Mouse (Mus musculus): ENCODE measurements around the gene Pamr1.
A peak's percentile ranks its signal among the peaks of the same experiment; 100 is the strongest.

The Pamr1 gene

DNA sequence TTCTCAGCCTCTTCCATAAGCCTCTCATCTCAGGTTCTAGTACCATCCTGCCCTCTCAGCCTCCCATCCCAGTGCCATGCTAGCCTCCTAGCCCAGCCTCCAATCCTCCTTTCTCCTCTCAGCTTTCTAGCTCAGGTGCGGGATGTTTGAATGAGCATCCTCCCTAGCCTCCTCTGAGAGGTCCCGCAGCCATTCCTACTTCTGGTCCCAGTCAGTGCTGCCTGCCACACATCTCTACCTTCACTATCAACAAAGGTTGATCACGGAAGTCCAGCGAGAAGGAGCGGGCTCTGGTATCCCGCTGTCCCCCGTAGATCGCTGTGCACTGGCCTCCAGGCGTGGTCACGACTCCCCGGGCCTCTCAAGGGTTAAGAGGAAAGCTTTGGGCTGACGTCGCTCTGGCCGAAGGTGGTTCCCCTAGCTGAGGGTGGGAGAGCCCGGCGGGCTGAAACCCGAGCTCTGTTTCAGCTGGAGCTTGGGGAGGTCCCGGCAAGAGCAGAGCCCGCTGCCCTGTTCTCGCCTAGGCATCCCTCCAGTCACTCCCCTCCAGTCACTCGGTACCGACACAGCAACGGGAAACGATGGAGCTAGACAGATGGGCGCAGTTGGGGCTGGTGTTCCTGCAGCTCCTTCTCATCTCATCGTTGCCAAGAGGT, at the start of gene Pamr1:
Gene Pamr1 (plus strand): TSS at position 402 of the 656 bp plus-strand sequence.
- peak; percentile 7 for DNase-seq

DNA sequence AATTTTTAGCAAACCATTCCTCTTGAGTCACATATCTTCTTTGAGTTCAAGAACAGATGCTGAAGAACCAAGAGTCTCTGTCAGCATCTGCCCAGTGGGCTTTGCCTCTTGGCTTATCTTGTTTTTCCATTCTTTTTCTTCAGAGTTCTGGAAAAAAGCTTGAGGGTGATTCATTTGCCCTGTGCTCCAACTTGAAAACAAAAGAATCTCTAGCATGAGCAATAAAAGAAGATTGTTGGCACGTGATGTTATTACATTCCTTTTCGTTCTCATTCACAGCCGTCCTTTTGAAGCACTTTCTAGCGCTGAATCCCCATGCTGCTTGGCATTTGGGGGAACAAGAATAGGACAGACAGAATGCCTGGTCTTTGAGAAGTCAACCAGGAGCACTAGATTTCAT, 42.2 kb upstream of the Pamr1 start:
- DNase-seq = no peak

DNA sequence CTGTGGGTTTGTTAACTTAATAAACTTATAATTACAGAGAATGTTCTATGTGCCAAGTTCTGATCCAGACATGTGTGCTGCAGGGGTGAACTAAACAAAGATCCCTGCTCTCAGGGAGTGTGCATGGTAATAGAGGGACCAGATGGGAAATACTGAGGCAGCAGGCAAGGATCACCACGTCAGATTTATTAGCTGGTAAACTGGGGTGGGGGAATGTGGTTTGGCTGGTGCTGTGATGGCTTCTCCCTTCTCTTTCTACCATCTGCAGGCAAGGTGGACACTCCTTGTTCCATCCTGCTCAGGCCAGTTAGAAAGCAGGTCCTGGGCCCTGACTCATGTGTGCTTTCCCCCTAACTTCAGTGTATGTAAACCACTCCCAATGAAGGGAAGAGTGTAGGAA, 41.7 kb upstream of the Pamr1 start:
- DNase-seq = no peak

DNA sequence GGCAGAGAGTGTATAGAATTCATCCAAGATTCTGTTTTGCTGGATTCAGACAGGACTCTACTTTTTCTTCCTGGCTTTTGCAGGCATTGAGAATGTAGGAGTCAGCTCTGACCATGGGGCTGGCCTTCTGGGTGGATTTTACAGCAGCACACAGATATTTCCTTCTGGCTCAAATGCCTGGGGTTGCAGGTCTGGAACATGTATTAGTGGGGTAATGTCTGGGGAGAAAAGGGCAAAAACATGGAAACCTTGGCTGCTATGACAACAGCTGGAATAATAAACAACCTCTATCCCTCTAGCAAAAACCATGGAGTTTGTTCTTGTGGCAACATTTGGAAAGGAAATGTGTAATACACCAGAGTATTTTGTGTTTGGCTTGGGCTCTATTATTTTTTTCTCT, 29.9 kb upstream of the Pamr1 start:
- no peak for DNase-seq

DNA sequence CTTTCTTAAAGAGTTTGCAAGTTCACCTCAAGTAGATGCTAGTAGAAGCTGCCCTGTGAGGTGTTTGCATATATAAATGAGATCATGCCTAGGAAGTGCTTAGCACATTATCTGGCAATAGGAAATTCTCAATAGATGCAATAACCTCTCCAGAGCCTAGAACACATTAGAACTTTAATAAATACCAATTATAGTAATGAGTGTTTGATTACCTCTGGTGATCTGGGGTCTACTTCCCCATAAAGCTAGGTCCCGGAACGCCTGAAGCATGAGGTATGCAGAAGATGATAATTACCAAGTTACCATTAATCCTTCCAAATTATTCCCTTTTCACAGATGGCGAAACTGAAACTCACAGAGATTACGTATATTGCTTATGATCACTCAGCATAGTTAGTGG, 22.2 kb upstream of the Pamr1 start:
- DNase-seq = no peak

DNA sequence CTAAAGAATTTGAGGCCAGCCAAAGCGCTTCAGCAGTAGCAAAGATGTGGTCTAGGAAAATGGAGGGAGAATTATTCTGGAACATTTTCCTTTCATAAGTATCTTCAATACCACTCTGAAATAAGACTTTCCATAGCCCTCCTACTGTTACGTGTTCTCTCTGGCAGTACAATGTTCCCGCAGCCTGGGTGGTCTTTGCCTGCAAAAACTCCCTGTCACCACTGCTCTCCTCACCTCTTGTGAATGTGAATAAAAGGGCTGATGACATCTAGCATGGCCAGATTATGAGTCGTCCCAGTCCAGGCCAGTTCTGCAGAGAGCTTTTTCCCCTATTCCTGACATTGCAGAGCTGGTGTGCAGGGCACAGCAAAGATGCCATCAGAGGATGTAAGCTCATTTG, 16.4 kb upstream of the Pamr1 start:
- no peak for DNase-seq

DNA sequence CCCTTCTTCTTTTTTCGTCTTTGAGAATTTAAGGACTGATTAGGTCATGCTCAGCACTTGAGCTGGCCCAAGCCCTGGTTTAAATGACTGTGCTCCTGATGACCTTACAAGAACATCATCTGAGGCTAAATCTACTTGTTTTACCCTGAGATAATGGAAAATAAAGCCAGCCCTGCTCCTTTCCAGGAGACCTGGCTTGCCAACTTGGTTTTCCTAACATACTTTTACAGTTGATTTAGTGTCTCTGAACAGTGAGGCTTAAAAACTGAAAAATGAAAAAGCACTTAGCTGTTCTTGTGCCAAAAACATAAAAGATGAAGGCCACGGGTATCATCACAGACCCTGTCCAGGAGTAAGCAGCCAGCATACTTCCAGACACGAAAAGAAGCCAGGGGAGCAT, 13.0 kb upstream of the Pamr1 start:
- DNase-seq = no peak

DNA sequence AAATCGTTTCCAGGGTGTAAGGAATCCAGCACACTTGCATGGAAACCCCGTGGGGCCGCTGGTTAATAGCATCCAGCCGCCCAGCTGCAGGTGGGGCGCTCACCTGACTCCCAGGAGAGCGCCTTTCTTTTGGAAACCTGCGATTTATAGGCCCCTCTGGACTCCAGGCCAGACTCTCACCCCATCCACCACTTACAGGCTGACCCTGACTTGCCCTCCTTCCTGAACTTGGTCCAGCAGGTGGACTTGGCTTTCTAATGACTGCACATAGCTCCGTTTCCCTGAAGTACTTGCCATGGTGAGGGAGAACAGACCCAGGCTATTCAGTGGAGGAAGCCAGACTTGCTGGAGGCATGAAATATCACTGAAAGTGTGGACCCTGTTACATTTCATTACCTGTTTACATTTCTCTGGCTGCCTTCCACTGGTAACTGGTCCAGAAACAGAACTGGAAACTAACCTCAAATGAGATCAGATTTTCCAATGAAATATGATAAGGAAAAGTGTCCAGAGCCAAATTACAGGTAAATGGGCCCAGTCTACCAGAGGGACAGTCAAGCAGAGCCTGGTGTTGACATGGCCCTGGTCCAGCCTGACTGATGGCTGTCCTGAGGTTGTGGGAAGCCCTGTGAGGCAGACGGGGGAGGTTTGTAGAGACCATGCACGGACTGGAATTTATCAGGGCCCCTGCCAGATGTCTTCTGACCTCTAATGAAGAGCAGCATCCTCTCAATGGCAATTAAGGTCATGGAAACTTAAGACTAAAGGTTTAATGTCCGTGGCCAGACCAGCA, 9.2 kb upstream of the Pamr1 start:
- DNase-seq = peak; percentile 43

DNA sequence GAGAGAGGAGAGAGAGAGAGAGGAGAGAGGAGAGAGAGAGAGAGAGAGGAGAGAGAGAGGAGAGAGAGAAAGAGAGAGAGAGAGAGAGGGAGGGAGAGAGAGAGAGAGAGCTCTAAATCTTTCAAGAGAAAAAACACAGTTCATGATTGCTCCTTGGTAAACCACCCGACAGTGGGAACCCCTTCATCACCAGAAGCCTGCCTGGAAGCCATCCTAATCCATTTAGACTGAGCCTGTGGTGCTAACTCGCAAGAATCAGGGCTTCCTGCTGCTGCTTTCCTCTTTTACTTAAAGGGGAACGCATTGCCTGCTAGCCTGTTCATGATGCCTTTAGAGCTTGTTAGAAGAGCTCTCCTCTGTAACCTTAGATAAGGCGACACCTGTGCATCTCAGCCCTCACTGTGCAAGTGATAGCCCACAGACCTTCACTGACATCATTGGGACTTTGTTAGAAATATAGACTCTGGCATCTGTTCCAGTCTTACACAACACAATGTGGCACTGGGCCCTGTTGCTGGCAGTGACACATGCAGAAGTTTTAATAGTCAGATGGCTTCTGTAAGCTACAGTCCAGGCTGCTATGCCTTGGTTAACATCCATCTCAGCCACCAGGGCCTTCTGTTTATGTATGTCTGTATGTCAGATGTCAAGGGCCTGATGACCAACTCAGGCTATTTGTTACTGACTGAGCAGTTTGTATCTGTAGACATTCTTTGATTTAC, 8.2 kb upstream of the Pamr1 start:
- DNase-seq = peak; percentile 6

DNA sequence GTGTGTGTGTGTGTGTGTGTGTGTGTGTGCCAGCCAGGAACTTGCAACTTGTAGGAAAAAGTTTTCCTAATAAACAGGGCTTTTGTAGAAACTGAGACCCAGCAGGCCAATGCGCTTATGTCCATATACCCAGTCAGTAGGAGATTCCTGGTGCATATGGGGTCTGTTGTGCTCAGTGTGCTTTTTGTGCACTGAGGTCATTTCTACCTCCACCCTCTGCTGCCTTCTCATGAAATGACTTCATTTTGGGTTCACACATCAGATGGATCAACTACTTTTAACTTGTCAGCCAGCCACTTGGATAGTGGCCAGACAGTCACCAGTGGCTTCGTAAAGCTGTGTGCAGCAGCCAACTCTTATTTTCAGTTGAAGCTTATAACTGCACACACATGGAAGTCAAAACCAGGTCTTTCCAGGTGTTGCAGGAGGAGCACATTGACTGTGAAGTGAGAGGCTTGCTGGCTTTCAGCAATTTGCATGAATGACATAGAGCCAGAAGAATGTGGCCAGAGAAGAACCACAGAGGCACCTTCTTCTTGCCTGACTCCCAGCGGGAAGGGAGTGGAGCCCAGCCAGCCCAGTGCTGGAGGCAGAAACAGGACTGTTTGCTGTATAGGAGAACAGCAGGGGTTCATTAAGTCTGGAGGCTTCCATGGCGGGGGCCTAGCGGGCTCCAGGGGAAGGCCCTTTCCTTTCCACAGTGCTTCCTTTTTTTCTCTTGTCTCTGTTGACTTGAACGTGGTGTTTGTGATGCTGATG, 5.7 kb upstream of the Pamr1 start:
- DNase-seq = peak; percentile 12

DNA sequence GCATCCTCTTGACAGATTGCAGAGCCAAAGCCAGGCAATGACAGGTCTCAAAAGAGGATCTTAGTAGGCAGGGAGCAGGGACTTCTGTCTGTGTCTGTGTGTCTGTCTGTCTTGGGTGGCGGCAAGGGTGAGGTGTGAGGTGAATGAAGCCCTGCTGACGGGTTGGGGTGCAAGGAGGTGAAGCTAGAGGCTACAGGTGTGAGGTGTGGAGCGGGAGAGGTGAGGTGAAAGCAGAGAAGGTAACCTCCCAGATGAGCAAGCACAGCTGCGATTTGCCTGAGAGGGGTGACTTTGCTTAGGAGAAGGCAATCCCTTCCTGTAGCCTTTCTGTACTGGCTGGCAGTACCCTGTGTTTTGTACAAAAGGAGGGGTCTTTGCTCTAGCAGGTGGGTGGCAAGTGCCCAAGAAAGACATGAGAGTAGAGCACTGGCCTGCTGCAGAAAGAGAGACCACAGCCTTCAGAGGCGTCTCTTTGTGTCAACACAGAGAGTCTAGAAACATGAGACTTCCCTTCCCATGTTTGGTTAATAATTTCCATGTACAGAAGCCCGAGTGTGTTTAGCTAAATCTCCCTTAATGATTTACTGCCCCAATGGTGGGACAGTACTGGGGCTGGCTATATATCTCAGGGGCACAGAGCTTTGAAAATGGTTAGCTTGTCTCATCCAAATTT, 1.2 kb downstream of the Pamr1 start:
- DNase-seq = peak; percentile 61

DNA sequence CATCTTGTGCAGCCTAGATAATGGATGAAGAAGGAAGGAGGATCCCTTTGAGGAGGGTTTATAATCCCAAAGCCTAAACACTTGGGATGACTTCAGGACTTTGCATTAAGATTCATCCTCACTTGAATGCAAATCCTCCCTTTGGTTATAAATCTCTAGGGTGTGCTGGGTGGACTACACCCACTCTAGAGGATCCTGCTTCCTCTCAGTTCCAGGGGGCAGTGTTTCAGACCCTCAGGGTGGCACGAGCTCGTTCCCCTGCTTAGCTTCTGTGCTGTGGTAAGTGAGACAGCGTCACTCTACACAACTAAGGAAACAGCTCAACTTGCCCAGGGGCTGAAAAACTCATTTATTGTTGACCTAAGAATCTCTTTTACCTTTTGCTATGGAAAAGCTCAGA, 1.8 kb downstream of the Pamr1 start:
- DNase-seq = peak; percentile 5

DNA sequence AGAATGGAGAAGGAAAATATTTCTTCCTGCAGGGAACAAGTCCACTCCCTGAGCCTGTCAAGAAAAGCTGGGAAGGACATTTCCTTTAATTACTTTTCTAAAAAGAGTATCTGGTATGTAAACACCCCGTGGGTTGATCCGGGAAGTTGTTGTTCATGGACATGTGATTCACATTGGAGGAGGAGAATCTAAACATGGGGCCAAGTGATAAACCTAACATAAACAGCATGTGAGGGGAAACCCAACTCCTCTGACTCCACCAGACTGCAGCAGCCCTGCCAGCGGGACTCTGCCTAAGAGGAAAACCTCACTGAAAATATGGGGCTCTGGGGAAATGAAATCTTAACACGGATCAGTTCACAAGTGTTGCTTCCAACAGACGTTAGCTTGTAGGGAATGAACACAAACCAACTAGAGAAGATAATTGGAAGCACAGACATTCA, 2.3 kb downstream of the Pamr1 start:
- peak; percentile 10 for DNase-seq

DNA sequence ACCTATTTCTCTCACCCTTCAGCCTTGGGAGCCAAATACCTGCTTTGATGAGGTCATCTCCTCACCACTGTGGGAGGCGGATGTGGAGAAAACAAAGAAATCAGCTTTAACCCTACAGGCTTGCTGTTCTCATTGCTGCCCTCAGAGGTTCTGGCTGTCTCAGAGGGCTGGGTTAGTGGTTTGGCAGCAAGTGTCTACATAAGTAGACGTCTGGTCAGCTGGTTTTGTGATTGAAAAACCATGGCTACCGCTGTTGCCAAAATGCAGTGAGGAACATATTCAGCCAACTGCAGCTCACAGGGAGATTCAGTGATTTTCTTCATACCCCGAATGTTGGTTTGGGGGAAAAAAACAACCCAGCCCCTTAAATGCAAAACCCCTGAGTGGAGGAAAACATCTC, 7.3 kb downstream of the Pamr1 start:
- DNase-seq = no peak

DNA sequence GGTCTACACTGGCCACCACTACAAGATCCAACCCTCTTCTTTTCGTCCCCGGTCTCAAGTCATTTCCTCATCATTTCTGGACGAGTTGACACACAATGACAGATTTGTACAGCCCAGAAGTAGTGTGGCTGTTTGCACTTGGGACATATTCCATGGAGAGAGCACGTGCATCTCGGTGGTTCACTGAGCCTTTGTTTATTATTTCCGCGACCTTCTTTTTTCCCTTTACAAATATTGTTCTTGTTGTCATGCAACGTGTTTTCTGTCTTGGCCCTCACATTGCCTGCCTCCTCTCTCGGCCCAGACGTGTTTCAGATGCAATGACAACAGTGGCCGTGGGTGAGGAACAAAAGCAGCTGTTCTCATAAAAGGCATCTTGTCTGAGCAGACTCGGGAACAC, 9.2 kb downstream of the Pamr1 start:
- no peak for DNase-seq

DNA sequence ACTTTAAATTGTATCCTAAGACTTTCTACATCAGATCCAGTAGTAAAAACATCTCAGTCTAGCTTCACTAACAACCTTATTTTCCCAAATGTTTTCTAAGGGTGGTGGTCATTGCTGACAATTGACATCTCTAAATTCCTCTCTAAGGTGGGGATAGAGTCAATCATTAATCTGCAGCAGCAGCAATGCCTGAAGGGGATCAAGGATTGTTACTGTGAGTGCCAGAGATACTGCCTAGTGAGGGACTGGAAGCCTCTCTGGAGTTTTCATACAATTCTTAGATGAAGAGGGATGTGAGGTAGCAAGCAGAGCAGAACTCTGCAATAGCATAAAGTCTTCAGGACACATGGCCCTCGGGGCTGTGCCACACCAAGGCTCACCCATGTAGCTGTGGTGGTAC, 14.0 kb downstream of the Pamr1 start:
- DNase-seq = no peak

DNA sequence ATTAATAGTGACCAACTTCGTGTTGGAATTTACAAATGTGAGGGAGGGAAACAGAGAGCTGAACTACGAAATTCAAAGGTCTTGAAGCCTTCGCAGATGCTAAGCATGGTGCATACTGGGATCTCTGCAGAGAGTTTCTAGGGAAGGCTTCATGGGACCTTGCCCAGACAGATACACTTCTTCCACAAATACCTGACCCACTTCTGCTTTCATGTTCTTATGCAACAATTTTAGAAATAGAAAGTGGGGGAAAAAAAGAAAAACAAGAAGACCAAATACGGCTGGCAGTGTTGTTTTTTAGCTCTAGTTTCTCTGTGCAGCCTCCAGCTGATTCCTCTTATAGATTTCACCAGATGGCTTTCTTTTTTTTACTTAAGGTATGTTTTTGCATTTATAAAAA, 29.4 kb downstream of the Pamr1 start:
- DNase-seq = no peak

DNA sequence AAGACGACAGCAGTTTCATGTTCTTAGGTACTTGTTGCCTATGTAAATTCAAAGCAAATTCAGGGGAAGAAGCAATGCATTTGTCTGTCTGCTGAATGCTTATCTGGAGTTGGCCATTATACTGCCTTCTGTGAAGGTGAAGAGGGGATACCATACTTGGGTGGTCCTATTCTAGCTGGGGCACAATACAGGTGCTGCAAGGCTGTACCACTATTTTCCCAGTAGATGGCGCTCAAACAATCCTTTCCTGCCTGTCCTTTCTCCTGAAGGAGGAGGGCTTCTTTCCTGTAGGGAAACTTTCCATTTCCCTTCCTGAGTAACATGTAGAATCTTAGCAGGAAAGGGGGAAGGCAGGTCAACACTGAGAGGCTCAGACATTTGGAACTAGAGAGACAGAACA, 40.2 kb downstream of the Pamr1 start:
- peak; percentile 15 for DNase-seq

DNA sequence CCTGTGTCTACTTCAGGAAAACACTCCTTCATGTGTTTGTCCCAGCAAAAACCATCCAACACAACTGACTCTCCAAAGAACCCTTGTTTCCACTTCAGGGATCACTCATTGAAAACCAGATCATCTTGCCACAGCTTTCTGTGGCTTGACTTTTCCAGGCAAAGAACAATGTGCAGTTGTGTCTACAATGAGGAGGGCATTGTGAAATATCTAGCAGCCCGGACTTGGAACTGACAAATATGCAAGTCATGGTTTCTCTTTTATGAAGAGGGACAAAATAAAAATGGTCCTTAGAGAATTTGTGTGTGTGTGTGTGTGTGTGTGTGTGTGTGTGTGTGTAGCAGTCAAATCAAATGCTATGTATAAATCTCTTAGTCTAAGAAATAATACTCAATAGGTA, 44.7 kb downstream of the Pamr1 start:
- no peak for DNase-seq

DNA sequence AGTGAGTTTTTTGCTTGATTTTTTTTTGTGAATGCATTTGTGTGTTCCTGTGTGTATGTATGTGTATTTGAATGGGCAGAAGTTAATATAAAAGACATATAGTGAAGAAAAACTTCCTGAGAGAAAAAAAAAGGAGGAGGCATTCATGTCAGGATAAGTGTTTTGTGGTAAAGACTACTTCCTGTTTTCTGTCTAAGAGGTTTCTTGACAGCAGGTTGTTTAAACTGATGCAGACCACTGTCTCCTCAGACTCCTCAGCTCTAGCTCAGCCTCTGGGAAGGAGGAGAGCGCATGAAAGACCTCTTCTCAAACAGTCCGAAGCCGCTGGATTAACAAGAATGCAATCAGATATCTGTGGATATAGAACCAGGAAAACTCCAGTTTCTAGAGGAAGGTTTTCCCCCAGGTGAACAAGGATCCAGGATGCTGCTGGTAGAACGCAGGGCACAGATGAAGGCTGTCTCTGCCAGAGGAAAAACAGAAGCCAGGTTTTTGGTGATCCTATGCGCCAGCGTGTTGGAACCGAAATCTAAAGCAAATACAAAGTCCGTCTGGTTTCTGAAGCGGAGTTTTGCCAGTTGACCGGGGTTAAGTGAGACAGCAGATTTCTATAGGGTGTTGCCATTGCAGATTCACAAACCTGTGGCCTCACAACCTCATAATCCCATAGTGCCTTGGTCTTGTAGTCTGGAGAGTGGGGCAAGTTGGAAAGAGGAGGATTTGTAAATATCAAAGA, 45.8 kb downstream of the Pamr1 start:
- no peak for DNase-seq

DNA sequence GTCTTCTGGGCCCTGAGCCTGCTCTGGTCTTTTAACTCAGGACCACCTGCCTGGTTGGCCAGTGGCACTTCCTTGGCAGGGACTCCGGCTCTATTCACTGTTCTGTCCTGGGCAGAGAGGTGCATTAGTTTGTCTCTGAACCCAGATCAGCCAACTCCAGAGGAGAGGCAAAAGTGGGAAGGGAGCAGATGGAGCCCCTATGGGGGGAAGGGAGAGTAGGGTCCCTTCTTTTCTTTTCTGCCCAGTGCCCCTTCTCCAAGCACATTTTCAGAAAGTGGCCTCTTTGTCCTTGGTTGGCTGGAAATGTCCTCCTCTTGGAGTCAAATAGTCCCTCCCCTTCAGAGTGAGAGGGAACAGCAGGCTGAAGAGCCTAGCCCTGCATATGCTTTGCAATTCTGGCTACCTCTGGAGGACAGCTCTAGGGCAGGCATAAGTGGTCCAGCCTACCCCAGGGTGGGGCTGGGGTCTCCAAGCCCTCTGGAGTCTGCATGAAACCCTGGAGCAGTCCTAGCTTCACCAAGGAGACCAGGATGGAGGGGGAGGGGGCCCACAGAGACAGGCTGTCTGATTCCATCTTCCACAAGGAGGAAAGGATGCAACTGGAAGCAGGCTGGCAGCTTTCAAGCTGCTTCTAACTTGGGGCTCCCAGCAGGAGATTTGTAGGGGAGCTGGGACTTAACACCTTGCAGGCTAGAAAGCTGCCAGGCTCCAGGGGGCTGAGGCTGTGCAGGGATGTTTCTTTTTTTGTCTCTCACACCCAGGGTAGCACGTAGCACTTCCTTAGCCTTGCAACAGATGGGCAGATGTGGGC, 49.3 kb downstream of the Pamr1 start:
- DNase-seq = no peak
